Mouse (Mus musculus): ENCODE results near the gene Pon3.

GRCm38 (mm10) chr6:5287392-5287791 lies 31.3 kb upstream of the Pon3 start:
- TF ChIP-seq CTCF (conservative IDR thresholded peaks at IDR 0.05; ENCODE audit: low read length) (no peak), POU5F1 (IDR thresholded peaks at IDR 0.05; ENCODE audit: borderline replicate concordance, low read length) (no peak)

Measured in E14TG2a.4 (cell line).